Mouse (Mus musculus): ENCODE results near the gene Gm42791. TPM values are rescaled to one million over a fixed set of nuclear protein-coding genes. Genes with fewer than 3 reads are reported as not detected.

The Gm42791 gene
- total and polyA plus RNA-seq, 3 experiments = 0.42 to 1.3 TPM; not detected in 1

DNA sequence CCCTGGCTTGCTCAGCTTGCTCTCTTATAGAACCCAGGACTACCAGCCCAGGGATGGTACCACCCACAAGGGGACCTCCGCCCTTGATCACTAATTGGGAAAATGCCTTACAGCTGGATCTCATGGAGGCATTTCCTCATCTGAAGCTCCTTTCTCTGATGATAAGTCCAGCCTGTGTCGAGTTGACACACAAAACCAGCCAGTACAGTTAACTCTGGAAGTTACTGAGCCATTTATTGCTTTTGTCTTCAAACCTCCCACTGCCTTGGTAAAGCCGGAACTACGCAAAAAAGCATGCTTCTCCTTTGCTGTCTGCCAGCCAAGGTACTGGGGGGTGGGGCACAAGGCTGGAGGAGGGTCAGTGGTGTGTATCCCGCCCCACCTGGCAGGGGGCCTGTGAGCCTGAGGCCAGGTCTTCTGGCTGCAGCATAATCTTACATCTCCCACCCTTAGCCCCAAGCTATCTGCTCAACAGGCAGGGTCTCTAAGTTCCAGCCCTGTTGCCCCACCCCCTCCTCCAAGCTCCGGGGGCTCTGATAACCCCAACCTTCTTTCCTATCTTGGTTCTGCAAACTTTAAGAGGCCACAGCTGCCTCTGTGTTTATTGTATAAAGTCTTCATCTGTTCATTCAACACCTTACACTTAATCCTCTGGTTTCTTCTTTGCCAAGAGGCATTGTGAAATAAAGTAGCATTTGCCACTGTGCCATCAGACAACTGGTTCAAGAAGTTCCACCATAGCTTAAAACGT lies 59.7 kb downstream of the Gm42791 start:
- Histone ChIP-seq H3K4me3 (replicated peaks in 1 of 3; ENCODE audit: low read depth in 2 of 3, low read length in 2 of 3, poor library complexity in 1 of 3) (no peak overlapping the region), H3K4me2 (ENCODE audit: insufficient read depth, low read depth, poor library complexity, severe bottlenecking) (no peak overlapping the region), H3K27ac (ENCODE audit: insufficient read depth, low read depth) (no peak overlapping the region), H3K36me3 (replicated peaks in 1 of 2; ENCODE audit: control insufficient read depth in 1 of 2, insufficient read depth in 1 of 2, low read length in 1 of 2) (no peaks in the 10 kb centered on the region), H3K9me3 (replicated peaks; ENCODE audit: low read length) (peaks cover 16% of the 10 kb centered on the region), H3K79me2 (replicated peaks; ENCODE audit: control insufficient read depth, extremely low read depth, insufficient read depth, poor library complexity, severe bottlenecking) (no peaks in the 10 kb centered on the region), H3K9ac (ENCODE audit: insufficient read depth, low read depth) (no peak overlapping the region), H3K27me3 (replicated peaks) (no peaks in the 10 kb centered on the region), H3K4me1 (ENCODE audit: control insufficient read depth in 1 of 2, insufficient read depth in 2 of 2) (peaks cover 3 to 22% of the 10 kb centered on the region in 2 experiments; a peak in 3 of 4 replicates)
- no peak for DNase-seq (ENCODE audit: extremely low read depth)
- dilution Hi-C loops (cut with MboI; ENCODE audit: extremely low pct_ligation_motif_present, extremely low pct_unique_long_range_greater_than_20kb, low sequenced_read_pairs) = no loop called here
- TF ChIP-seq ZNF384 (IDR thresholded peaks at IDR 0.05; ENCODE audit: low read depth, low read length) (no peak), MAFK (IDR thresholded peaks at IDR 0.05; ENCODE audit: insufficient replicate concordance, low read length) (no peak), RAD21 (IDR thresholded peaks at IDR 0.05; ENCODE audit: low read depth, low read length) (no peak), SIN3A (IDR thresholded peaks at IDR 0.05; ENCODE audit: low read length) (no peak), CHD2 (IDR thresholded peaks at IDR 0.05; ENCODE audit: low read length) (no peak), POLR2A (IDR thresholded peaks at IDR 0.05; ENCODE audit: low read depth, low read length) (no peak), TCF12 (IDR thresholded peaks at IDR 0.05; ENCODE audit: low read depth, low read length) (no peak), BHLHE40 (IDR thresholded peaks at IDR 0.05; ENCODE audit: low read depth, low read length) (no peak), ZMIZ1 (IDR thresholded peaks at IDR 0.05; ENCODE audit: low read depth, low read length) (no peak), ELF1 (IDR thresholded peaks at IDR 0.05; ENCODE audit: low read depth, low read length) (no peak), CHD1 (IDR thresholded peaks at IDR 0.05; ENCODE audit: low read depth, low read length) (no peak), RCOR1 (conservative IDR thresholded peaks at IDR 0.05; ENCODE audit: low read depth, low read length) (no peak), ETS1 (conservative IDR thresholded peaks at IDR 0.05; ENCODE audit: low read depth, low read length) (no peak), MAZ (IDR thresholded peaks at IDR 0.05; ENCODE audit: low read depth, low read length) (no peak), ZKSCAN1 (IDR thresholded peaks at IDR 0.05; ENCODE audit: borderline replicate concordance, low read depth, low read length) (no peak), SMC3 (IDR thresholded peaks at IDR 0.05; ENCODE audit: low read depth, low read length) (no peak)
- in situ Hi-C loops (cut with MboI; ENCODE audit: low pct_ligation_motif_present, low pct_unique_long_range_greater_than_20kb, low sequenced_read_pairs) = no loop called here

DNA sequence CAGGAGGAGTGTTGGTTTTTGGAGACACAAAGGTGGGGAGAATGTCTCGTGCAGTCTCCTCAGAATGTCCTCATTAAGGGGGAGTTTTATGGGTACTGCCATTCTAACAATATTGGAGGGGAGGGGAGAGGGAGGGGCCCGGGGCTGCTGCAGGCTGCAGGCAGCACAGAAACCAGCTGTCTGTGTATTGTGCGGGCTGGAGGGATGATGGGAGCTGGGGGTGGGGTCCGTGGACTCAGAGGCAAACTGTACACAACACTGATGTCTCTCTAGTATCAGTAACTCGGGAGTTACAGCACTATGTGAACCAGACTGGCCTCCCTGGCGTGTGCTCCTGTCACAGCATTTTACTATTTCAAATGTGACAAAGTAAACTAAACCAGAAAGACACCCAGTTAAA lies 60.5 kb downstream of the Gm42791 start:
- TF ChIP-seq ZNF384 (IDR thresholded peaks at IDR 0.05; ENCODE audit: low read depth, low read length) = no peak
- no peak for TF ChIP-seq USF1 (IDR thresholded peaks at IDR 0.05; ENCODE audit: low read depth, low read length)
- no peak for TF ChIP-seq POLR2AphosphoS2 (IDR thresholded peaks at IDR 0.05; ENCODE audit: low read depth, low read length)
- TF ChIP-seq E2F4 (IDR thresholded peaks at IDR 0.05; ENCODE audit: insufficient replicate concordance, low read depth, low read length) = no peak
- TF ChIP-seq MAZ (IDR thresholded peaks at IDR 0.05; ENCODE audit: low read depth, low read length) = no peak
- TF ChIP-seq JUN (IDR thresholded peaks at IDR 0.05; ENCODE audit: insufficient read depth, low read depth, low read length) = no peak
- TF ChIP-seq MYC (IDR thresholded peaks at IDR 0.05; ENCODE audit: low read depth, low read length) = no peak
- no peak for TF ChIP-seq SIN3A (IDR thresholded peaks at IDR 0.05; ENCODE audit: low read length)
- TF ChIP-seq SMC3 (IDR thresholded peaks at IDR 0.05; ENCODE audit: low read depth, low read length) = no peak
- no peaks in the 10 kb centered on the region for H3K79me2 ChIP-seq (replicated peaks; ENCODE audit: control insufficient read depth, extremely low read depth, insufficient read depth, poor library complexity, severe bottlenecking)
- in situ Hi-C loops (cut with MboI; ENCODE audit: low pct_ligation_motif_present, low pct_unique_long_range_greater_than_20kb, low sequenced_read_pairs) (no loop called here), dilution Hi-C loops (cut with MboI; ENCODE audit: extremely low pct_ligation_motif_present, extremely low pct_unique_long_range_greater_than_20kb, low sequenced_read_pairs) (no loop called here)
- H3K9ac ChIP-seq (ENCODE audit: insufficient read depth, low read depth) = no peak overlapping the region
- H3K9me3 ChIP-seq (replicated peaks; ENCODE audit: low read length) = peaks cover 16% of the 10 kb centered on the region
- H3K4me2 ChIP-seq (ENCODE audit: insufficient read depth, low read depth, poor library complexity, severe bottlenecking) = no peak overlapping the region
- H3K27ac ChIP-seq (ENCODE audit: insufficient read depth, low read depth) = no peak overlapping the region
- no peaks in the 10 kb centered on the region for H3K27me3 ChIP-seq (replicated peaks)
- H3K4me1 ChIP-seq (ENCODE audit: control insufficient read depth in 1 of 2, insufficient read depth in 2 of 2) = peaks cover 1 to 14% of the 10 kb centered on the region in 2 experiments; a peak in 3 of 4 replicates
- DNase-seq (ENCODE audit: extremely low read depth) = no peak
- no peaks in the 10 kb centered on the region for H3K36me3 ChIP-seq (replicated peaks in 1 of 2; ENCODE audit: control insufficient read depth in 1 of 2, insufficient read depth in 1 of 2, low read length in 1 of 2)
- H3K4me3 ChIP-seq (replicated peaks in 1 of 3; ENCODE audit: low read depth in 2 of 3, low read length in 2 of 3, poor library complexity in 1 of 3) = no peak overlapping the region
